Mouse (Mus musculus) left cerebral cortex, adult 18-20 months (tissue): ENCODE results near the gene Olfr1369-ps1. TPM values are rescaled to one million over a fixed set of nuclear protein-coding genes. Genes with fewer than 3 reads are reported as not detected.
A peak's percentile ranks its signal among the peaks of the same experiment; 100 is the strongest.

Experiments used
- DNase-seq, 2 experiments: peaks; one replicate each; pipeline ENCODE4 v3.0.0; 2021 to 2022; ENCODE audit warnings: low spot score in 2 of 2, mixed read lengths in 1 of 2
- total RNA-seq, 2 experiments: library from RNA; stranded (reverse); gene quantifications; 2 replicates each; pipeline ENCODE4 v1.2.3; 2021

Olfr1369-ps1 gene
- total RNA-seq, 2 experiments from 2014 or later, result not detected

GRCm38 (mm10) chr13:21168371-21169011, 57.2 kb downstream of the Olfr1369-ps1 start:
- DNase-seq, result peak in 1 of 2 experiments; percentile 28

Other genes with a start within 250 kb of the Olfr1369-ps1 start
- not detected for gene Olfr1370, start 36.5 kb upstream of the Olfr1369-ps1 start, total RNA-seq
- not detected for gene Olfr263, start 18.2 kb downstream of the Olfr1369-ps1 start, total RNA-seq
- not detected for gene Olfr1368, start 34.4 kb downstream of the Olfr1369-ps1 start, total RNA-seq
- 10 to 100 TPM; 38.6 to 38.8 TPM for gene Trim27, start 68.0 kb downstream of the Olfr1369-ps1 start, total RNA-seq
- gene Gpx5, start 181.2 kb downstream of the Olfr1369-ps1 start, total RNA-seq, result not detected
- gene Gpx6, start 200.6 kb downstream of the Olfr1369-ps1 start, total RNA-seq, result under 1 TPM; 0.33 to 0.37 TPM
- gene Olfr1367, start 235.4 kb downstream of the Olfr1369-ps1 start, total RNA-seq, result not detected